Mouse (Mus musculus): ENCODE data around the gene Eml4.

- TF ChIP-seq CTCF (conservative IDR thresholded peaks at IDR 0.05 in 1 of 2, IDR thresholded peaks at IDR 0.05 in 1 of 2; ENCODE audit: low read depth in 2 of 2, low read length in 2 of 2), result no peak
- no peak for TF ChIP-seq EP300 (IDR thresholded peaks at IDR 0.05; ENCODE audit: low read length)
Measured at GRCm38 (mm10) chr17:83344226-83344625, 6.5 kb upstream of the Eml4 start.
